Mouse (Mus musculus) brain, embryonic 14.5 days (tissue): ENCODE measurements around the gene Ebf1.

ENCODE experiments used
- CTCF ChIP-seq: fragments of 200-500 bp; IDR thresholded peaks from 2 replicates; pipeline ENCODE4 v1.5.1; 2012; ENCODE audit warnings: inconsistent platforms, mild to moderate bottlenecking, moderate library complexity, borderline replicate concordance; ENCODE audit not compliant: insufficient read depth, insufficient read length; ENCODE audit errors: extremely low read depth
- POLR2A ChIP-seq: fragments of 200-500 bp; IDR thresholded peaks from 2 replicates; pipeline ENCODE4 v1.6.1; 2012; ENCODE audit warnings: mild to moderate bottlenecking, inconsistent platforms, borderline replicate concordance; ENCODE audit not compliant: poor library complexity, insufficient read depth, insufficient read length, severe bottlenecking; ENCODE audit errors: extremely low read depth

GRCm38 (mm10) chr11:44975151-44975550 is 358.0 kb downstream of the Ebf1 start:
- TF ChIP-seq POLR2A (no peak), CTCF (no peak)
